Mouse (Mus musculus): Measurements from ENCODE around the gene Phlpp2.

The Phlpp2 gene

DNA sequence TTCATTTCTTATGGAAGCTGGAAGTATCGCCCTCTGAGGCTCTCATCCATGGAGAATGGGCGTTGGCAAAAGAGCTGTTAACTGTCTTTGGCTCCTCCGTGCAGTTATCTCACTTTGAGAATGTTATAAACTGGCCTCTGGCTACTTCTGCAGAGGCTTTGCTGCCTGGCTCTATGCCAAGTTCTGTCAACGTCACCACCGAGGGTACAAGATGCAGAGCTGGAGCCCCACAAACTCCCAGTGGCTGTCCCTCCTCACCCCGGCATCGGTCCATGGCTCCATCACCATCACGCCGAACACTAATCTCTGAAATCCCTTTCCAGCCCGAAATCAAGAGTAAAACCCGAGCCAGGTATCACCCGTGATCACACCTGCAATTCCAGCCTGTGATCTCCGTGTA, 95.1 kb downstream of the Phlpp2 start:
- no peak for DNase-seq

DNA sequence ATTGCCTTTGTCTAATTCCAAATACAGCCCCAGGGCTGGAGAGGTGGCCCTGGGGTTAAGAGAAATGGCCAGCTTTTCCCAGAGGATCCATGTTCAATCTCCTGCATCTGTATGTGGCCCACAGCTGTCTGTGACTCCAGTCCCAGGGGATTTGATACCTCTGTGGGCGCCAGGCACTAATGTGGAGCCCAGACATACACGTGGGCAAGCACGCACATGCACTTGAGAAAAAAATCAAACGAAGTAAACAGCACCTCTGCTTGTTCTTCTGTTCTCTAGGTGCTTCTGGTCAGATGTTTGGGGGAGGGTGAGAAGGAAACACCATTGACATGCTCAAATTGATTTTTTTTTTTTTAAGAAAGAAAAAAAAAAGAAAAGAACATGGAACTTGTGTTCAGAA, 95.8 kb downstream of the Phlpp2 start:
- no peak for DNase-seq

DNA sequence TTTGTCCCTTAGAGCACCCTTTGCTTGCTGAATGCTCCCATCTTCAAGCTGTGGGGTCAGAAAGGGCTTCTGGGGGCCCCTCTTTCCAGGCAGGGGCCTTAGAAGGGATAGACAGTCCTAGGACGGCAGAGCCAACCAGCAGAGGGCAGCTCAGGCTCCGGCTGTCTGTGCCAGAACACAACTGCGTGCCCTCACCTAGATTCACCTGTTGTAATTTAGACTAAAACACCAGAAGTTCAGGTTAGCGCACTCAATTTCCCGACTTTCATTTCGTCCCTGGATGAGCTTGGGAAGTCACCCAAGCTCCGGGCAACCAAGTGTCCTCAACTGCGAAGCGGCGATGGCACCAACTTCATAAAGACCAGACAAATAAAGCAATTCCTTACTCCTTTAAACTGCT, 100.5 kb downstream of the Phlpp2 start:
- no peak for DNase-seq

- no peak for DNase-seq
Observed at GRCm38 (mm10) chr8:109970323-109970722, 102.0 kb downstream of the Phlpp2 start.

DNA sequence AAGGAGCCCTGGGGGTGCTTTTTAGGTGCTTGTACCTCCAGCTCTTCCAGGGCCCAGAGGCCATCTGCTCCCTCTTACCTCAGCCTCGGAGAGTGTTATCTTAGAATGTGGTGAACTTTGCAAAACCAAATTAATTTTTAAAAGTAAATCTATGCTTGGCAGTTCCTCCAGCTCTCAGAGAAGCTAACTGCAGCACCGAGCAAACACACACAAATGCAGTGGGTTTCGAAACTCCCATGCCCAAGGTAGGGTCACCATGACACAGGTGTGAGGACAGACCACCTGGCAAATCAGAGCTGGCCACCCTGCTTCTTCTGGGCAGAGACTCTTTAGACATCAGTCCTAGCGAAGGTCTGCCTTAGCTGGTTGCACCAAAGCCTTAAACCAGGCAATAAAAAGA, 104.6 kb downstream of the Phlpp2 start:
- DNase-seq = no peak

GRCm38 (mm10) chr8:109979339-109979738, 111.0 kb downstream of the Phlpp2 start:
- DNase-seq = no peak

- DNase-seq = peak in 1 of 2 experiments; percentile 30
Observed at GRCm38 (mm10) chr8:109982386-109983105, 114.2 kb downstream of the Phlpp2 start.

DNA sequence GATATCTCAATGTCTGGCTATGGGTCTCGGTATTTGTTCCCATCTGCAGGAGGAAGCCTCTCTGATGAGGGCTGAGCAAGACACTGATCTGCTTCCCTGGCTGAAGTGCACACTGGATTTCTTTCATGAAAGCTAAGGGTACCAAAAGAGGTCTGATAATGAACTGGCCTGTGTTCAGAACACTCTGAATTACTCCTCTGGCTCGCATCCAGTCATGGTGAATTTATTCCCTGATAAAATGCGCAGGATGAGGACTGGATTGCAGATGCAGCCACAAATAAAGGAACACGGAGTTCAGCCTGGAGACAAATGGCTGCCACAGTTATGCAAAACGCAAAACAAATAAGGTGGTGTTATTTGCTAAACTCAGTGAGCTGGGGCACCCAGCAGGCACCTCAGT, 115.6 kb downstream of the Phlpp2 start:
- no peak for DNase-seq

DNA sequence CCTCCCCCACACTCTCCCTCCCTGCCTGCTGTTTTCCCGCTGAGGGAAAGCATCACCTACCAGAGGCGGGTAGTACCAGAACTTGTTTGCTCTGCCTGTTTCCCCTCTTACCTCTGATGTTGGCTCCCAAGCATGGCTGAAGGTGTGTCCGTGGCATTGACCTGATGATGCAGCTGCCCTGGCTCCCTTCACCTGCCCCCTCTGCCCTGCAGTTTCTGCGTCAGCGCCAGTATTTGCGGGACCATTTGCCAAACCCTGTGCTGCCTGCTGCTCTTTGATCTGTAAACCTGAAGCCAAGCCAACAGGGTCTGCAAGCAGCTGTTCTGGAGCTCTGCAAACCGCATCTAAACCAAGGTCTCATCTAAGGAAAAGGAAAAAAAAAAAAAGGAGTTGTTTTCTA, 118.0 kb downstream of the Phlpp2 start:
- peak; percentile 8 to 16 for DNase-seq

DNA sequence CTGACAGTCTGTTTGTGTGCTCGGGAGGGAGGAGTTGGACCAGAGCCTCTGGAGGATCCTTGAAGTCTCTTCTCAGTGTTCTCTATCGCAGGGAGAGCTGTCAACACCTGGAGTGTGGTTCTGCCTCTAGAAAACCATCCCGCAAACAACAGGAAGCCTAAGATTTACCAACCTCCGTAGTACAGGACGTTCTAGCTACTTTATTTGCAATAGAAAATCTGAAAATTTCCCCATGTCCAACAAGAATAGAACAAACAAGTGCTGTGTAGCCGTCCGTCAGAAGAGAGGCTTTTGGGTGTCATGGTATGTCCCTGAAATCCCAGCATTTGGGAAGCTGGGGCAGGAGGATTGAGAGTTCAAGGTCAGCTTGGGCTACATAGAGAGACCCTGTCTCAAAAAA, 119.4 kb downstream of the Phlpp2 start:
- DNase-seq = no peak

- no peak for DNase-seq
Observed at GRCm38 (mm10) chr8:109989151-109989550, 120.8 kb downstream of the Phlpp2 start.

DNA sequence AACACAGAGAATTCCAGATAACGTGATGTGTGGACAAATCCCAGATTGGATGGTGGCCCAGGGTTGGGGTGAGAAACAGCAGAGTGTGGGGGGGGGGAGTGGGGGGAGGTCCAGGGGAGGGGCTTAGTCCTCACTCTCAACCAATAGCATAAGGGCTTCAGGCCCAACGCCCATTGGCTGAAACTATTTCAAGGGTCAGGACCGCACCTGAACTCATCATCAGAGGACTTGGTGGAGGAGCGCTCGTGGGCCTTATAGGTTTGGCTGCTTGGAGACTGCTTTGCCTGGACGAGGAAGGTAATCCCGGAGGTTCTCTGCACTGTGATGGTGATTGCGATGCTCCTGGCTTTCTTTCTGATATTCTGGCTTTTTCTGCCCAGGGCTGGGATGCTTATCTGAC, 121.9 kb downstream of the Phlpp2 start, which contains the start of gene Tat:
Gene Tat (plus strand): TSS at position 214 of the 400 bp plus-strand sequence.
- no peak for DNase-seq

- no peak for DNase-seq
Observed at GRCm38 (mm10) chr8:109992166-109992565, 123.8 kb downstream of the Phlpp2 start.

GRCm38 (mm10) chr8:109992951-109993350, 124.6 kb downstream of the Phlpp2 start:
- DNase-seq = no peak

Data from thymus, postnatal 36 days (tissue).